Mouse (Mus musculus) kidney, postnatal 14 days (tissue): ENCODE measurements around the gene Krt25.

Source experiments
- DNase-seq: peaks from one replicate; pipeline ENCODE4 v3.0.0; 2022; ENCODE audit warnings: mixed read lengths

The Krt25 gene

DNA sequence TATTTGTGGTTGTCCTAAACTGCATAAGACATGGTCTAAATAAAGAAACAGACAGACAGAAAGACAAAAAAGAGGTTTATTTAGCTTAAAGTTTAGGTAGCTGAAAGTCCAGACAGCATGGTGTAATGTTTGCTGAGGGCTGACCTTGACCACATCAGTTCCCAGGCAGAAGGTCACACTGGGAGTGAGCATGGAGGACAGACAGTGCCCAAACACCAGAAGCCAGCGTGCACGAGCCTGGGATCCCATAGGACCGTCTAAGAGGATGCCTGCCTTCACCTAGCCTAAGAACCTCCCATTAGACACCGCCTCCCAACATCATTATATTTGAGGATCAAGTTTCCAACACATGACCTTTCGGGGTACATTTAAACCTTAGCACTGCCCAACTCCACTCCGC, 47.1 kb downstream of the Krt25 start:
- no peak for DNase-seq

DNA sequence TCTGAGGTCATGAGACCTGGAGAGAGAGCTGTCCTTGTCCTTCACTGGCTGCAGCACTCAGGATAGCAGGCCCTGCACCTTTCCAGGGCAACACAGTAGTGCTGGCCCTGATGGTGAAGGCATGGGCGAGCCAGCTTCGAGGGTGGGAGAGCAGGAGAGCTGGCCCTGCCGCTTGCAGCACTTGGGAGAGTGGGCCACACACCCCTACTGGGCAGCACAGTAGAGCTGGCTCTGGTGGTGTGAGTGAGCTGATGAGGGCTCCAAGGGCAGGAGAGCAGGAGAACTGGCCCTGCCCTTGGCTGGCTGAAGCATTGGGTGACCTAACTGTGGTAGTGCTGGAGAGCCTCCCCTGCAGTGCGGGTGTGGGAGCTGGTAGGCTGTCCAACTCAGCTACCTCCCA, 50.0 kb downstream of the Krt25 start:
- DNase-seq = no peak

DNA sequence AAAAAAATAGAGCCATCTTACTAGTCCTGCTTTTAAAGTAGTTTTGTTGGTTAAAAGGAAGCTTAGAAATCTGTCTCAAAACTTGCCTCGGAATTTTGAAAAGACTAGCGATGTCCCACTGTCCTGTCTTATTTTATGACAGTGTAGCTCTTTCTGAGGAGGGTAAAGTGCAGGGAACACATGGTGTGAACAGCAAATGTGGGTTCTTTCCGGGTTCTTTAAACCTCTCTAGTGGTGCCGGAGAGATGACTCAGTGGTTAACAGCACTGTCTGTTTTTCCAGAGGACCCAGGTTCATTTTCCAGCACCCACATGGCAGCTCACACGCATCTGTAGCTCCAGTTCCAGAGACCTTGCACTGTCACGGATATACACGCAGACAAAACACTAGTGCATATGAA, 53.6 kb downstream of the Krt25 start:
- no peak for DNase-seq

DNA sequence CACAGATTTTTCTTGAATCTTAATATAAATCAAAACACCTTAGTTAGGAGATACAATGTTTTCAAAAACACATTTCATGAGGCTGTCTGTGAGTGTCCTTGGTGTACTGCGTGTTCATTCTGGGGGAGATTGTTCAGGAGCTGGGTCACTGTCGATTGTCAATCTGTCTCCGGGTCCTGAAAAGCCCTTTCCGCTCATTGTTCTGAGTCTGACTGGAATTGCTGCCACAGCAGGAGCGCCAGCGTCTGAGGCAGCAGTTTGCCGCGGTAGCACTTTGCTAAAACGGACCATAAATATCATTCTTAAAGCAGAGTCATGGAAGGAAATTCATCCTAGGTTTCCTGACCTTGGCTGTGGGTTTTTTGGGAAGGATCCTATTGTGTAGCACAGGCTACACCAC, 57.0 kb downstream of the Krt25 start:
- peak; percentile 66 for DNase-seq
